Mouse (Mus musculus) bone marrow, adult 2 months (tissue): ENCODE measurements around the gene Akap12. TPM values are rescaled to one million over a fixed set of nuclear protein-coding genes. Genes with fewer than 3 reads are reported as not detected.

Experiments
- H3K27ac ChIP-seq: fragments of 200-500 bp; 2 replicates; pipeline ENCODE4 v1.5.1; 2012; ENCODE audit warnings: low read depth, mild to moderate bottlenecking, control low read depth, inconsistent platforms, low read length; ENCODE audit not compliant: control insufficient read depth, poor library complexity, insufficient read depth
- H3K4me1 ChIP-seq: fragments of 200-500 bp; 2 replicates; pipeline ENCODE4 v1.6.1; 2011; ENCODE audit warnings: low read length; ENCODE audit not compliant: control insufficient read depth, insufficient read depth
- H3K4me3 ChIP-seq: fragments of 200-500 bp; replicated peaks from 2 replicates; pipeline ENCODE3; 2011; ENCODE audit warnings: mild to moderate bottlenecking, low read depth, low read length, control low read depth; ENCODE audit not compliant: control insufficient read depth
- CTCF ChIP-seq: fragments of 200-500 bp; IDR thresholded peaks from 2 replicates; pipeline ENCODE4 v1.5.1; 2011; ENCODE audit warnings: low read length, control low read depth; ENCODE audit not compliant: control insufficient read depth, insufficient read depth
- POLR2A ChIP-seq: fragments of 200-500 bp; IDR thresholded peaks from 2 replicates; pipeline ENCODE4 v1.6.1; 2011; ENCODE audit warnings: low read depth, mild to moderate bottlenecking, control low read depth, low read length, borderline replicate concordance; ENCODE audit not compliant: control insufficient read depth
- WGBS: fragments of 180-500 bp; shearing (Covaris S2); methylation state at CpG from one replicate; pipeline ENCODE4 v1.1.7; 2018; 5-methylcytosine and 5-hydroxymethylcytosine counted together
- polyA plus RNA-seq: library from polyadenylated mRNA; stranded (reverse); fragments of >200 nt; gene quantifications from 2 replicates; pipeline ENCODE4 v1.2.4, GENCODE M21; 2011; ENCODE audit warnings: low replicate concordance; ENCODE audit not compliant: missing spikeins, insufficient read depth, insufficient read length

The Akap12 gene
- polyA plus RNA-seq, 1 experiment: 26.8 TPM

DNA sequence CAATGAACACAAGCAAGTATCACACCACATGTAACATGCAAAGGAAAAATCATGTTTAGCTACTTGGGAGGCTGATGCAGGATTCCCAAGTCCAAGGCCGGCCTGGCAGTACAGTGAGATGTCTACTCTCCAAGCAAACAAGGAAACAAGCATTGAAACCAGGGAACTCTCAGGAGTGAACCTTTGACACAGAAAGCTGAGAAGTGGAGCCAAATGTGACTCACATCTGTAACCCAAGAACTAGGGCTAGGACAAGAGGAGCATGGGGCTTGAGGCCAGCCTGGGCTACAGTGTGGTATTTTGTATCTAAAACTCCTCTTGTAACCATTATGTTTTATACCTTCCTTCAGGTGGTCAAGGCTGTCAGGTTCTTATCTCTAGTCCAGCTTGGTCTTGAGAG is 141.0 kb downstream of the Akap12 start:
- Histone ChIP-seq H3K27ac (no peak overlapping the region), H3K4me3 (no peak overlapping the region), H3K4me1 (no peaks in the 10 kb centered on the region)
- WGBS: 78% methylated on average over 1 of the region's 1 CpGs
- no peak for TF ChIP-seq POLR2A
- TF ChIP-seq CTCF: no peak

Other genes with a start within 250 kb of the Akap12 start
- gene Zbtb2, start 121.7 kb downstream of the Akap12 start, polyA plus RNA-seq: 2.9 and 7.6 TPM in 2 replicates
- gene Rmnd1, start 166.0 kb downstream of the Akap12 start, polyA plus RNA-seq: 29.0 and 47.1 TPM in 2 replicates
- 10.0 and 29.6 TPM in 2 replicates for gene Armt1, start 166.1 kb downstream of the Akap12 start, polyA plus RNA-seq
- 0.45 TPM in 1 of 2 replicates, not detected in the other for gene Ccdc170, start 216.1 kb downstream of the Akap12 start, polyA plus RNA-seq